Mouse (Mus musculus): ENCODE measurements around the gene Slco3a1.
"Not testable (repeated sequence)": the region's sequence is repeated elsewhere in the genome, so short reads cannot be mapped to it uniquely, and the experiment has no call there.

Gene Slco3a1

GRCm38 (mm10) chr7:74429252-74429651 is 125.3 kb downstream of the Slco3a1 start:
- no peak for DNase-seq (ENCODE audit: low read depth, low spot score)

GRCm38 (mm10) chr7:74427135-74427534 is 127.4 kb downstream of the Slco3a1 start:
- DNase-seq (ENCODE audit: low read depth, low spot score) = no peak

- DNase-seq (ENCODE audit: low read depth, low spot score) = no peak
These were observed 128.6 kb downstream of the Slco3a1 start for GRCm38 (mm10) chr7:74425941-74426340.

- DNase-seq (ENCODE audit: low read depth, low spot score) = no peak
These were observed 130.4 kb downstream of the Slco3a1 start for GRCm38 (mm10) chr7:74423928-74424850.

- no peak for DNase-seq (ENCODE audit: low read depth, low spot score)
These were observed 131.3 kb downstream of the Slco3a1 start for GRCm38 (mm10) chr7:74423316-74423715.

GRCm38 (mm10) chr7:74422731-74423130 is 131.8 kb downstream of the Slco3a1 start:
- DNase-seq (ENCODE audit: low read depth, low spot score) = no peak

- DNase-seq (ENCODE audit: low read depth, low spot score) = no peak
These were observed 132.6 kb downstream of the Slco3a1 start for GRCm38 (mm10) chr7:74422002-74422401.

- no peak for DNase-seq (ENCODE audit: low read depth, low spot score)
These were observed 133.0 kb downstream of the Slco3a1 start for GRCm38 (mm10) chr7:74421591-74421990.

GRCm38 (mm10) chr7:74419706-74420105 is 134.9 kb downstream of the Slco3a1 start:
- DNase-seq (ENCODE audit: low read depth, low spot score) = no peak

- no peak for DNase-seq (ENCODE audit: low read depth, low spot score)
These were observed 137.6 kb downstream of the Slco3a1 start for GRCm38 (mm10) chr7:74417009-74417408.

- no peak for DNase-seq (ENCODE audit: low read depth, low spot score)
These were observed 139.3 kb downstream of the Slco3a1 start for GRCm38 (mm10) chr7:74415241-74415640.

- no peak for DNase-seq (ENCODE audit: low read depth, low spot score)
These were observed 140.6 kb downstream of the Slco3a1 start for GRCm38 (mm10) chr7:74413738-74414716.

- DNase-seq (ENCODE audit: low read depth, low spot score) = no peak
These were observed 145.8 kb downstream of the Slco3a1 start for GRCm38 (mm10) chr7:74408601-74409323.

GRCm38 (mm10) chr7:74407851-74408250 is 146.7 kb downstream of the Slco3a1 start:
- not testable (repeated sequence) for DNase-seq (ENCODE audit: low read depth, low spot score)

- DNase-seq (ENCODE audit: low read depth, low spot score) = no peak
These were observed 154.9 kb downstream of the Slco3a1 start for GRCm38 (mm10) chr7:74399729-74400128.

GRCm38 (mm10) chr7:74399154-74399553 is 155.4 kb downstream of the Slco3a1 start:
- no peak for DNase-seq (ENCODE audit: low read depth, low spot score)

GRCm38 (mm10) chr7:74398326-74398725 is 156.3 kb downstream of the Slco3a1 start:
- DNase-seq (ENCODE audit: low read depth, low spot score) = no peak

- DNase-seq (ENCODE audit: low read depth, low spot score) = no peak
These were observed 163.1 kb downstream of the Slco3a1 start for GRCm38 (mm10) chr7:74391451-74391873.

GRCm38 (mm10) chr7:74389570-74389969 is 165.0 kb downstream of the Slco3a1 start:
- DNase-seq (ENCODE audit: low read depth, low spot score) = no peak

- DNase-seq (ENCODE audit: low read depth, low spot score) = no peak
These were observed 168.3 kb downstream of the Slco3a1 start for GRCm38 (mm10) chr7:74386257-74386656.

GRCm38 (mm10) chr7:74383040-74383666 is 171.4 kb downstream of the Slco3a1 start:
- no peak for DNase-seq (ENCODE audit: low read depth, low spot score)

Measured in WW6 (cell line).